Mouse (Mus musculus) mature B cell (primary cell): Measurements from ENCODE around the gene Pias4.

ENCODE experiments used
- in situ Hi-C: fragments of 300-500 bp; cut with MboI; formaldehyde crosslinking; loops from 2 replicates; pipeline ENCODE4 v1.14.3; 2019

The Pias4 gene

GRCm38 (mm10) chr10:81138131-81138782, 29.5 kb downstream of the Pias4 start:
- in situ Hi-C loops = loop anchor here (5.0 kb wide), 1 partner anchor 34 kb away; no protein-coding TSS in a partner anchor

GRCm38 (mm10) chr10:81137252-81138130, 30.2 kb downstream of the Pias4 start:
- in situ Hi-C loops = loop anchor here (5.0 kb wide), 1 partner anchor 35 kb away; no protein-coding TSS in a partner anchor

- in situ Hi-C loops = loop anchor here (5.0 kb wide), 1 partner anchor 36 kb away; no protein-coding TSS in a partner anchor
These were observed 31.0 kb downstream of the Pias4 start for GRCm38 (mm10) chr10:81136706-81137231.

- in situ Hi-C loops = loop anchor here (5.0 kb wide), 1 partner anchor 36 kb away; no protein-coding TSS in a partner anchor
These were observed 31.7 kb downstream of the Pias4 start for GRCm38 (mm10) chr10:81135831-81136705.

- in situ Hi-C loops = loop anchor here (5.0 kb wide), 1 partner anchor 37 kb away; no protein-coding TSS in a partner anchor
These were observed 32.6 kb downstream of the Pias4 start, which contains the start of gene Zbtb7a for GRCm38 (mm10) chr10:81134966-81135681. Gene Zbtb7a (plus strand): TSS chr10:81135220.

- in situ Hi-C loops = no loop called here
These were observed 33.5 kb downstream of the Pias4 start for GRCm38 (mm10) chr10:81134181-81134587.

GRCm38 (mm10) chr10:81123500-81123899, 44.2 kb downstream of the Pias4 start:
- in situ Hi-C loops = no loop called here

GRCm38 (mm10) chr10:81122889-81123288, 44.8 kb downstream of the Pias4 start:
- in situ Hi-C loops = no loop called here

GRCm38 (mm10) chr10:81120650-81121049, 47.1 kb downstream of the Pias4 start:
- in situ Hi-C loops = no loop called here

- in situ Hi-C loops = no loop called here
These were observed 48.1 kb downstream of the Pias4 start for GRCm38 (mm10) chr10:81119625-81120024.

GRCm38 (mm10) chr10:81112946-81113345, 54.8 kb downstream of the Pias4 start:
- in situ Hi-C loops = no loop called here

GRCm38 (mm10) chr10:81106113-81106721, 61.5 kb downstream of the Pias4 start:
- in situ Hi-C loops = no loop called here

- in situ Hi-C loops = no loop called here
These were observed 62.1 kb downstream of the Pias4 start, which contains the start of gene Map2k2 for GRCm38 (mm10) chr10:81105565-81106112. Gene Map2k2 (plus strand): TSS chr10:81105915.
